Mouse (Mus musculus) MN1 (cell line): ENCODE data around the gene Mpeg1.

Source experiments
- DNase-seq: peaks from one replicate; pipeline ENCODE4 v3.0.0-alpha.2; 2016; ENCODE audit warnings: low spot score

The Mpeg1 gene

DNA sequence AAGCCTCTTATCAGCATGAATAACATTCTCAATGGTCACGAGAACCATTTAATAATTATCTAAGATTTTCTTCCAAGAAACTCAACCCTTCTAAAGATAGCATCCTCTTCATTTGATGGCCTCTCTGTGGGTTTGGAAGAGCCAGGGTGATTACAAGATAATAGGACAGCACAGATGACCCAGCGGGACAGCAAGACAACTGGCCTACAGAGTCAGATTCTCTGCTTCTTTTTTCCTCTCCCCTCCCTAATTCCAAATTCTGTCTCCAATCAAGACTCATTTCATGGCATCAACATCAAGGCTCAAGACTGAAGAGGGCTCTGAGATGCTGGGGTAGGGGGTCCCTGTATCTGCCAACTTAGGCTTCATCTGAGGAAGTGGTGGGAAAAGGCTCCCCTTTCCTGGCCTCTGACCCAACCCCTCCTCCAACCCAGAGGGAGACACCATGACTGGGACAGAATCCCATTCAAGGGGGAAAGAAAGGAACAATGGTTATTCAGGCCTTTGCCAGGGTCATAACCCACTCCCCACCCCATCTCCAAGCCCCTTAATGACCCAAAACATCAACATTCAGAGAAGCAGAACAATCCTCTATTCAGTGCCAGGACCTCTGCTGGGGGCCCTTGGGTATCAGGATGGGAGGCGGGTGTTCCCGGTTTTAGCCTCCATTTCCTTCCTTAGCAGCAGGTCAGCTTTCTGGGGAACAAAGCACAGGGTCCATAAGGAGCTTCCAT lies 33.0 kb downstream of the Mpeg1 start:
- DNase-seq = no peak

DNA sequence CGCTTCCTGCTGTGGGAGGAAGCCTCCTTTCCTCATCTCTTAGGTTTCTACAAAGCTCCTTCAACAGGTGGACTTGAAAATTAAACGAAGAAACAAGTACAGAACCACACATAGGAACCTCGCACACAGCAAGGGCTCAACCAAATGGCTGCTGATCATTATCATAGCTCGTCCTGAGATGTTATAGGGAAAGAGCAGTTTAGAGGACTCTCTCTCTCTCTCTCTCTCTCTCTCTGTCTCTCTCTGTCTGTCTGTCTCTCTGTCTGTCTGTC lies 33.5 kb downstream of the Mpeg1 start:
- no peak for DNase-seq

DNA sequence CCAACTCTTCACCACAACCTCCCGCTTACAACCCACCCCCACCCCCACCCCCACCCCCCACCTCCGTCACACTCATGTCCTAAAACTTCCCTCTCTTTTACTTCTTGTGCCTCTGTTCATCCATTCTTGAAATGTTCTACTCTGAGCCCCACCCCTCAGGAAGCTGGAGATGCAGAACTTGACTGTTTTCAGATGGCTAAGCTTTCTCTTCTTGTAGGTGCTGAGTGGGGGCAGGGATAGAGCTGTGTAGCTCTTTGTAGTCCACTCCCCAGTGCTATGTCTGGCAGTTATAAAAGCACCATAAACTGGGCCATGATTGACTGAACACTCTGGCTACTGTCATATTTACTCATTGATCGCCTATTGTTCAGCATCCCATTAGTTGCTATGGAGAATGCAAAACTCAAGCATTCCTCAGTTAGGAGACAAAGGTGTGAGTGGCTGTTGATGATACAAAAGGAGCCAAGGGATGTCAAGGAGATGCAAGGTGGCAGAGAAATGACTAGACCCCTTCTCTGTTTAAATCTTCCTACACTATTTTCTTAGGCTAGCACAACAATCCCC lies 34.5 kb downstream of the Mpeg1 start:
- no peak for DNase-seq

DNA sequence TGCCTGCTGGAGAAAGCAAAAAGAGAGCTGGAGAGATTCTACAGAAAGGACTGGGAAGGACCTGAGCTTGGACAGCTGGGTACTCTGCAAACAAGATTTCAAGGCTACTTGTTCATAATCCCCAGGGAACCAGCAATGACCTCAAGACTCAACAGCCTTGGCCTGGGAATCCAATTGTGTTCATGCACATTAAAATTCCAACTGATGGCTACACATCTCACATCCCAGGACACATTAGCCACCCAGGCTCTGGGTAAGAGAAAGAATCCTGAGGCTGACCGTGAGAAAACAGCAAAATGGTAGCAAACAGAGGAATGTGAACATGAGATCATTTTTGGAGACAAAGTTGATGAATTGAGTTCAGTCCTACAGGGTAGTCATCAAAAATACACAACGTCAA lies 35.7 kb downstream of the Mpeg1 start:
- no peak for DNase-seq

DNA sequence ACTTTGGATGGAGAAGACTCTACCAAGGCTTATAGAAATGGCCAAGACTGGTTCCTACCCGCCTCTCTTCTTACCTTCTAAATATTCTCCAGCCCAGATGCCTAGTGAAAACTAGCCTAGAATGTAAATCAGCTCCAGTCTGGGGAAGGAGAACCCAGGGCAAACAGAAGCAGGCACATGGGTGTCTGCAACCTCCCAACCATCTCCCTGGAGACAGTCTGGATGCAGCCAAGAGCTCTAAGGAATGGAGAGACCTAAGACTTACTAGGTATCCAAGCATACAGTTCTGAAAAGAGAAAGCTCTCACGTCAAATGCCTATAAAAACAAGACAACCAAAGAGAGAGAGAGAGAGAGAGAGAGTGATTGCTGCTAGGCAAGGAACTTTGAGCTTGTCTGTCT lies 37.3 kb downstream of the Mpeg1 start:
- no peak for DNase-seq

DNA sequence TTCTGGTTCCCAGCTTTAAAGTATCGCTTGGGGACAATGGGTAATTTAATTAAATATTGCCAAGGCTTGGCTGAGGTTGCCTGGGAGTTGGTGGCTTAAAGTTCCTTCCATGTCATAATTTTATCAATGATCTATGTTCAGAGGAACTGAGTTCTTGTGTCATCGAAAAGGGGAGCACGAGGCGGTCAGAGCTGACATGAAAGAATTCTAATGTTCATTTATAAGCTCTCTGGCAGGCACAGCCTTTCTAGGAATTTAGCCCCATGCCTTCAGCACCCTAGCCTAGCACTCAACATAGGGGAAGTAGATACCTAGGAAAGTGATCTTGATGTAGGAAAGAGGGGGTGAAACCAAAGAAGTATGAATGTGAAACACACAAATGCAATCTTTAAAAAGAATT lies 37.7 kb downstream of the Mpeg1 start:
- no peak for DNase-seq

DNA sequence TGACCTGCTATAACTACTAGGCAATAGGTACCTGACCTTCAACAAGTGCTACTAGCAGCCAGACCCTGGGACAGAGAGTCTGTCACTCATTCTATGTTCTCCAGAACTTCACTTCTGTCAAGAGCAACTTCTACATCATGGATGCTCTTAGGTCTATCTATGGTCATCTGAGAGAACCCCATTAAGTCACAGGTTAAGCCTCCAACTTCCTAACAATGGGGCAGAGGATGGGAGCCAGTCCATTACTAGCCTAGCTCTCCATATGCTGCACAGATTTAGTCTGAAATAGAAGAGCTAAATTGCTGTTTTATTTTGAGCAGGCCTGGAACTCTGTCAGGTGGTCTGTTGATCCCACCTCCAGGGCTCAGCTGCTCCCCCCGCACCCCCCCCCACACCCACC lies 38.4 kb downstream of the Mpeg1 start:
- no peak for DNase-seq

DNA sequence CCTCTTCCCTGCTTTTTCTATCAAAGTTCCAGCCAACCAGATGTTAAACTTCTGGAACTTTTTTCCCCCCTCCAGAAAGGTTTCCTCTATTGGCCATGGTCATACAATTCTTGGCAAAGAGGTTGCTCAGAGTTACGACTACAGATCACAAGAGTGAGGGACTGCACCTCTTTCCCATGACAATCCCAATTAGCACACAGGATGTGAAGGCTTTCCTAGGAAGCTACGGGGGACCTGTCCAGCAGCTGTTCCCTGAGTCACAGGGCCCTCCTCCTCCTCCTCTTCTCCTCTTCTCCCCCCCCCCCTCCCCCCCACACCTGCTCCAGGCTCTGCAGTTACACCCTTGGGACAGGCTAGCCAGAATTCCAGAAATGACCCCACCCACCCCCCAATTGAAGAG lies 38.9 kb downstream of the Mpeg1 start:
- DNase-seq = no peak

DNA sequence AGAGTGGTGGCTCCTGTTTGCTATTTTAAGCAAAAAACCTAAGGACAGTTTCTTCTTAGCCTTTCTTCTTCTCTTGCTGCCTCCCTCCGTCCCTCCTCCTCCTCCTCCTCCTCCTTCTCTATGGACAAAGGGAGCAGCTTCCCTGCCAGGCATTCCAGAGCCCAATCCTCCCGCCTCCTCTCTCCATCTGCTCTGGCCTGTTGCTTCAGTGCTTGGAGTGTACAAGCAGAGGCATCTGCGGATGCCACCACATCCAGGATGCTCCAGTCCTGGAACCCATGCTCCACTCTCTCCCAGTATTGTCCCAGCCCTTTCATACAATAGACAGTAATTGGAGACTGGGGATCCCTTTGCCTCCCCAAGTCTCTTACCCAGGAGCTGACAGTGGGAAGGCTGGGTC lies 39.5 kb downstream of the Mpeg1 start:
- DNase-seq = no peak

DNA sequence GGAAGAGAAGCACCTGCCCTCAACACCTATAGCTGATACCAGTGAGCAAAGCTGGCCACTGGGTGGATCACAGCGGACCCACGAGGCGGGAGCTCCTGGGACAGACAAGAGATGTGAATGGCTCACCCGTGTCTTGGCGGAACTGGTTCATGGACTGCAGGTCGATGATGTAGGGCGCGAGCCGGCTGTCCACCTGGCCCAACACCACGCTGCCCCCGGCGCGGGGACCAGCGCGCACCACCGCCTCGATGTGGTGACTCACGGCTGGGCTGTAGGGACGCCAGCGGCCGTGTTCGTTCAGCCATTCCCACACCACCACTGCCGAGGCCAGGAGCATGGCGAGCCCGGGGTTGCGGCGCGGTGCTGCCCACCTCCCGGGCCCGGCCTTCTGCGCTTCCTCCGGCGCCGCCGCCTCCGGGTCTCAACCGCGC lies 40.3 kb downstream of the Mpeg1 start:
- DNase-seq = peak; percentile 52

DNA sequence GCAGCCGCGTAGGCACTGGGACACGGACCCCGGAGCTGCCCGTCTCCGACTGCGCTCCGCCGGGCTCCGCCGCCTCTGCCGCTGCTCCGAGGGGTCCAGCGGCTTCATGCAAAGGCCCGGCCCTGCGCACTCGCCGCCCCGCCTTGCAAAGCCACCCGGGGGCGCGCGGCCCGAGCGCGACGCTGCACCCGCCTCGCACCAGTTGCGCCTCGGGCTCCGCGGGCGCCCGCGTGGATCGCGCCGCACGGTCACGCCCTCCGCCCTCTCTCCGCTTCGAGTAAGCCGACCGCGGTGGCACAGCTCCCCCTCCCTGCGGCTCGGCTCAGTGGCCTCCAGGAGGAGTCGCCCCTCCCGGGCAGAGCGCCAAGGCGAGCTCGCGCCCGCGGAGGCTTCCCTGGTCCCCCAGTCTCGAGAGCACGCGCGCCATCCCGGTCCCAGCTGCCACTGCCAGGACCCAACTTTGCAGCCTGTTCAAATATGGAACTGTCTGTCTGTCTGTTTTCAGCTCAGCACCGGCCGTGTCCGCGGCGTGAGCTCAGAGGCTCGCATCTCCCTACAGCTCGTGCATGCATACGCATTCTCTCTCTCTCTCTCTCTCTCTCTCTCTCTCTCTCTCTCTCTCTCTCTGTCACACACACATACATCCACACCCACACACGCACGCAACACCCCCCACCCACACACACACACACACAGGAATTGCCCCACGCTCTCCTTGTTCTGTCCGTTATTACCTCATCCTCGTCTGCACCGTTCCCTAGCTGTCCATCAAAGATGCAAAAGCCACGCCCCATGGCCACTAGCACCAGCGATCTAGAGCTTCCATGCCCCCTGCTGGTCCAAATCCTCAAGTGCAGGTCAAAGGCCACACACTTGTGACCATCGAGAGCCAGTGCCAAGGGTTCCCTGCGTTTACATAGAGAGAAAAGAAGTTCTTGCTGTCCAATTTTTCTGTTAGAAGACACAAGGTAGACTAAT lies 41.1 kb downstream of the Mpeg1 start, which contains the start of gene Dtx4:
Gene Dtx4, minus strand, starts transcription at position 85 of the 978 bp plus-strand sequence.
- peak; percentile 97 for DNase-seq

DNA sequence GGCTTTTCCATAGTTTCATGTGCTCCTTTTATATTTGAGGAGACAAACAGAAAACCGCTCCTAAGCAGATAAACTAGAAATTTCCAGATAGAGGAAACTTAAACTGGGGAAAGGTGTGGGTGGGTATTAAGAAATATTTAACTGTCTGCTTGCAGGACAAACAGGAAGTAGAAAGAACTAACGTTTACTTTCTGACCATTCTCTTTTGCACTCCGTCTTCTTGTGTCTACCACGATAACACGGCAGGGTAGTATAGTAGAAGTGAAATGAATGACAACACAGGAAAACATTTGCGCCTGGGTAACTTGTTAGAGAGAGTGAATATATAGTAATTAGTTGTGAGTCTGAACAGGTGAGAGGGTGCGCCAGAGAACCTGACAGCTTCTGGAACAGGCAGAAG lies 42.2 kb downstream of the Mpeg1 start:
- DNase-seq = no peak

DNA sequence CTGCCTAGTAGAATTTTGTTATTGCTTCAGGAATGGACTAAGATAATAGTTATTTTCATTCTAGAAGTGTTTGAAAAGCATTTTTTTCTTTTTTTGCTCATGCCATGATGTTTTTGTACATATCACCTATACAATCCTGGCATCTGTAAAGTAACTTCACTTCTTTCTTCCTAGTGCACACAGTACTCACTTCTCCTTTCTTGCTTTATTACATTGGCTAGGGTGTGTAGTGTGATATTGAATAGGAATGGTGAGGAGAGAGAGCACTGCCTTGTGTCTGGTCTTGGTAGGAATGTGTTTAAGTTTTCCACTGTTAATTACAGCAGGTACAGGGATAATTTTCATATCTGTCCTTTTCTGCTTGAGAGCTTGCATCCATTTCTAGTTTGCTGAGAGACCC lies 54.0 kb downstream of the Mpeg1 start:
- DNase-seq = no peak
